Mouse (Mus musculus): ENCODE measurements at regions not wholly inside any gene's neighbourhood (a gene's known extent, or its start where the extent isn't known, plus 50 kb on each side); places are given as distances from the start of the nearest gene placed in this dataset.

DNA sequence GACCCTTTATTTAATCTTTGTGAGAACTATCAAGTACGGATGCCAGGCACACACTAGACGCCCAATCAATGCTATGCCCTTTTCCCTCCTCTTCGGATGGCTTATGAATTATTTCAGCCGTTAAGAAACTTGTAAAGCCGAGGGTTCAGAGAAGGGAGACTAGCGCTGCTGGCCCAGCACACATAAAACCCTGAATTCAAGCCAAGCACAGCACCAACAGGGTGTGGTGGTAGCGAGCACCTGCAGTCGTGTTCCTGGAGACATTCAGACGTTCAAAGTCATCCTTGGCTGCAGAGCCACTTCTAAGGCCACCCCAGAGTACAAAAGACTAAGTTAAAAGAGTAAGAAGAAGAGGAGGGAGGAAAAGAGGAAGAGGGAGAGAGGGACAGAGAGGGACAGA lies 148.5 kb upstream of the Jarid2 start:
- Histone ChIP-seq H3K4me3 (replicated peaks; ENCODE audit: control insufficient read depth, low read depth, low read length) (no peak overlapping the region), H3K27ac (ENCODE audit: control insufficient read depth, insufficient read depth, low read depth, low read length, poor library complexity) (no peak overlapping the region), H3K4me1 (ENCODE audit: control insufficient read depth, insufficient read depth, low read length) (peaks cover 2% of the 10 kb centered on the region; the same call in 1 of the 2 replicates)
- 50% methylated on average over 9 of the region's 9 CpGs for WGBS
- TF ChIP-seq CTCF (IDR thresholded peaks at IDR 0.05; ENCODE audit: control insufficient read depth, insufficient read depth, low read length) = no peak
- TF ChIP-seq POLR2A (IDR thresholded peaks at IDR 0.05; ENCODE audit: borderline replicate concordance, control insufficient read depth, low read depth, low read length) = no peak

DNA sequence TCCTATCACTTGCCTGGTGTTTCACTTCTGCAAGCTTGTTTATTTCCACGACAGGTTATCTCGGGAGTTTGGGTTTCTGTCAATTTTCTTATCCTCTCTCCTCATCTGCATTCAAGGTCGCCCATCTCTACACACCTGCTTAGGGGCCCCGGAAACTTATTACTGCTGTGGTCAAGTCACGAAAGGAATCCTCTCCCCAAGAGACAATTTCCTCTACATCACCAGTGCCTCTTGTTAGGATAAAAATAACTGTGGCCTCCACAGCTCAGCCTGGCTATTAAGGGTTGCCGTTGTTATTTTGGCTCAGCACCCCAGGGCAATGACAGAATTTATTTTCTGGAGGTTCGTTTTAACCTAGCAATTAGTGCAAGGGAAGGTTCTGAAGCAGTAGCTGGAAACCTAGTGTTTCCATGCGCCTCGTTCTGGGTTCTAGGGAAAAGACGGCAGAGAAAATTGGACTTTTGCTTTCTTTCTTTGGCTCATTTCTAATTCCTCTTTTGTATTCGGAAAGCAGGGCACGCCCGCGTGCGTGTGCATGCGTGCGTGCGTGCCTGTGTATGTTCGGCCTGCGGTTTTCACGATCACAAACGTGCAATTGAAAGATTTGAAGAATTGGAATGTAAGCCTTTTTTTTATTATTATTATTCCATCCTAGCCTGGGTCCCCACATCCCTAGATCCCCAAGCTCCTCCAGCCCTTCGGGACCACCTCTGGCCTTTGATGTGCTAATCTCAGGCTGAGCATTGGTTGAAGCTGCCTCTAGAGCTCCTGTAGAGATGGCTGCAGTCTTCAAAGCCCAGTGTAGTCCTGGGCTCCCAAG lies 147.1 kb upstream of the Jarid2 start:
- no peak overlapping the region for H3K27ac ChIP-seq (ENCODE audit: control insufficient read depth, insufficient read depth, low read depth, low read length, poor library complexity)
- TF ChIP-seq POLR2A (IDR thresholded peaks at IDR 0.05; ENCODE audit: borderline replicate concordance, control insufficient read depth, low read depth, low read length) (no peak), CTCF (IDR thresholded peaks at IDR 0.05; ENCODE audit: control insufficient read depth, insufficient read depth, low read length) (no peak)
- H3K4me1 ChIP-seq (ENCODE audit: control insufficient read depth, insufficient read depth, low read length) = peaks cover 2% of the 10 kb centered on the region; the same call in 1 of the 2 replicates
- 31% methylated on average over 23 of the region's 23 CpGs for WGBS
- H3K4me3 ChIP-seq (replicated peaks; ENCODE audit: control insufficient read depth, low read depth, low read length) = no peak overlapping the region

DNA sequence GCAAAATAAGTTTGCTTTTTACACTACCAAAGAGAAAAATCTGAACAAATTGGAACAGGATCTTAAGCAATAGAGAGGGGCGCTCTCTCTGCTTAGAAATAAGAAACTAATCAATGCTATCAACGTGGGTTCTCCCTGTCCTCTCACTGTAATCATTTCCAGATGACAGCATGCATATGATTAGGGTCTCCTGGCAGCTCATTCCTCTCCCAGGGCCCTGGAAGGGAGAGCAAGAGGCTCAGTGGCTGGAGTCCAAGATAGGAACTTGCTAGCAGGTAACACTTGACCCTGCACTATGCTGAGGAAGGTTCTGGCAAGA lies 146.5 kb upstream of the Jarid2 start:
- TF ChIP-seq CTCF (IDR thresholded peaks at IDR 0.05; ENCODE audit: control insufficient read depth, insufficient read depth, low read length) (no peak), POLR2A (IDR thresholded peaks at IDR 0.05; ENCODE audit: borderline replicate concordance, control insufficient read depth, low read depth, low read length) (no peak)
- H3K4me1 ChIP-seq (ENCODE audit: control insufficient read depth, insufficient read depth, low read length) = peaks cover 2% of the 10 kb centered on the region; the same call in 1 of the 2 replicates
- no peak overlapping the region for H3K27ac ChIP-seq (ENCODE audit: control insufficient read depth, insufficient read depth, low read depth, low read length, poor library complexity)
- 35% methylated on average over 2 of the region's 2 CpGs for WGBS
- H3K4me3 ChIP-seq (replicated peaks; ENCODE audit: control insufficient read depth, low read depth, low read length) = no peak overlapping the region

DNA sequence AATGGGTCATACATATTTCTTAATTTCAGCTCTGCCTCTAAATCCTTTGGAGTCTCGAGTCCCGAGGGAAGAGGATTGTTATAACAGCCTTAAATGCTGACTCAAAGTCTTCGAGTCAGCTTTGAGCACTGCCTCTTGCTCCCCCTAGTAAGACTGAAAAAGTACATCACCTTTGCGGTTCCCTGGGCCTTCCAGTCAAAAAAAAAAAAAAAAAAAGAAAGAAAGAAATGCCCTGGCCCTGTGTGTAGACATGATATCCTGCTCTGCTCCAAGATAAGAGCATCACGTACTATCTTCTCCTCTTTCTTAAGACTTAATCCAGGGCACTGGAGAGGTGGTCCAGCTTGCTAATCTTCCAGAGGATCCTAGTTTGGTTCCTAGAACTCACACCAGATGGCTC lies 145.7 kb upstream of the Jarid2 start:
- no peak for TF ChIP-seq POLR2A (IDR thresholded peaks at IDR 0.05; ENCODE audit: borderline replicate concordance, control insufficient read depth, low read depth, low read length)
- Histone ChIP-seq H3K27ac (ENCODE audit: control insufficient read depth, insufficient read depth, low read depth, low read length, poor library complexity) (no peak overlapping the region), H3K4me3 (replicated peaks; ENCODE audit: control insufficient read depth, low read depth, low read length) (no peak overlapping the region), H3K4me1 (ENCODE audit: control insufficient read depth, insufficient read depth, low read length) (peaks cover 2% of the 10 kb centered on the region; the same call in 1 of the 2 replicates)
- 66% methylated on average over 5 of the region's 5 CpGs for WGBS

DNA sequence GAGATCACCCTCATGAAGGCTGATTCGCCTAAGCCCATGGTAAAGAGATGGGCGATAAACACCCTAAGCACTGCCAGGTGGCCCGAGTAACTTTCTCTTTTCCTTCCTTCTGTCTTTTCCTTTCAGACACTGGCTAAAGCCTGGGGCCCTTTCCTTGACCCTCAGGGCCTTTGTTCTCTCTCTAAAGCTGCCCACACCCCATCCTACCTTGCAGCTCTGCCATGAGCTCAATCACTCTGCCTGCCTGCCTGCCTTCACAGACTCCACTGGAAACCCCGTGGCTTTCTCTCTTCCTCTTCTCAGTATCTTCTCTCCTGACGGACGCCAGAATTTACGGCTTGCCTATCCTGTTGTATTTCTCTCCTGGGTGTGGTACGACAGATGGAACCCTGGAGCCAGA lies 145.1 kb upstream of the Jarid2 start:
- H3K4me3 ChIP-seq (replicated peaks; ENCODE audit: control insufficient read depth, low read depth, low read length) = no peak overlapping the region
- H3K4me1 ChIP-seq (ENCODE audit: control insufficient read depth, insufficient read depth, low read length) = peaks cover 2% of the 10 kb centered on the region; the same call in 1 of the 2 replicates
- no peak overlapping the region for H3K27ac ChIP-seq (ENCODE audit: control insufficient read depth, insufficient read depth, low read depth, low read length, poor library complexity)
- WGBS = 24% methylated on average over 8 of the region's 8 CpGs
- no peak for TF ChIP-seq POLR2A (IDR thresholded peaks at IDR 0.05; ENCODE audit: borderline replicate concordance, control insufficient read depth, low read depth, low read length)
- no peak for TF ChIP-seq CTCF (IDR thresholded peaks at IDR 0.05; ENCODE audit: control insufficient read depth, insufficient read depth, low read length)

DNA sequence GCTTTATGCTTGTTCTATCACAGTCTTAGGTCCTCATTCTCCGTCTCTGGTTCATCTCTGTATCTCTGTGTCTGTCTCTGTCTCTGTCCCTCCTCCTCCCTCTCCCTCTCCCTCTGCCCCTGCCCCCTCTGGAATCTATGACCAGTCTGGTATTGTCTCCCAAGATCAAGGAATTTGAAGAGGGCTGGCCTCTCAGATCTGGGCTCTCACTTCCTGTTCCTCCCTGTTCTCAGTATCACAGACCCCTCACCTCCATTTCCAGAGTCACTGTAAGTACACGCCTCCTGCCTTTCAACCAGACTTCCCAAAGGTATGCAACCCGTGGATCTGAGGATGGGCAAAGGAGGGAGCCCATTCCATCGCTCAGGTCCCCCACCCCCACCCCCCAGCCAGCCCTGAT lies 144.7 kb upstream of the Jarid2 start:
- 58% methylated on average over 4 of the region's 4 CpGs for WGBS
- Histone ChIP-seq H3K4me3 (replicated peaks; ENCODE audit: control insufficient read depth, low read depth, low read length) (no peak overlapping the region), H3K27ac (ENCODE audit: control insufficient read depth, insufficient read depth, low read depth, low read length, poor library complexity) (no peak overlapping the region), H3K4me1 (ENCODE audit: control insufficient read depth, insufficient read depth, low read length) (peaks cover 2% of the 10 kb centered on the region; the same call in 1 of the 2 replicates)
- no peak for TF ChIP-seq POLR2A (IDR thresholded peaks at IDR 0.05; ENCODE audit: borderline replicate concordance, control insufficient read depth, low read depth, low read length)
- TF ChIP-seq CTCF (IDR thresholded peaks at IDR 0.05; ENCODE audit: control insufficient read depth, insufficient read depth, low read length) = no peak

DNA sequence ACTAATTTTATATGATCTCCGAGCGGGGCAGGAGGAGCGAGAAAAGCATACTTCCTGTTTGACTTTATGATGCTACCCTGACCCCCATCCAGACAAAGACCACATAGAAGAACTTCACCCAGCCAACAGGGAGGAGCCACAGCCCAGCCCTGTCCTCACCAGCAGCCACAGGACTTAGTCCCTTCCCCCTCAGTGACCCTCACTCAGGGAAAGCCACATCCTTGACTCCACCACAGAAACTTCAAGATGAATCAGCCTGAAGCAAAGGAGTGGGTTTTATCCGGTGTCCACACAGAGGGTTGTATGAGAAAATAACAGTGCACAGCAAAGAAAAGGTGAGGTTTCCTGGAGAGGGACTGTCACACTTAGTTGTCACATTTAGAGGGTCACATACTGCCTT lies 141.4 kb upstream of the Jarid2 start:
- TF ChIP-seq CTCF (IDR thresholded peaks at IDR 0.05; ENCODE audit: control insufficient read depth, insufficient read depth, low read length) (no peak), POLR2A (IDR thresholded peaks at IDR 0.05; ENCODE audit: borderline replicate concordance, control insufficient read depth, low read depth, low read length) (no peak)
- WGBS = 7% methylated on average over 4 of the region's 4 CpGs
- no peak overlapping the region for H3K4me3 ChIP-seq (replicated peaks; ENCODE audit: control insufficient read depth, low read depth, low read length)
- no peaks in the 10 kb centered on the region; the same call in 1 of the 2 replicates for H3K4me1 ChIP-seq (ENCODE audit: control insufficient read depth, insufficient read depth, low read length)
- no peak overlapping the region for H3K27ac ChIP-seq (ENCODE audit: control insufficient read depth, insufficient read depth, low read depth, low read length, poor library complexity)

DNA sequence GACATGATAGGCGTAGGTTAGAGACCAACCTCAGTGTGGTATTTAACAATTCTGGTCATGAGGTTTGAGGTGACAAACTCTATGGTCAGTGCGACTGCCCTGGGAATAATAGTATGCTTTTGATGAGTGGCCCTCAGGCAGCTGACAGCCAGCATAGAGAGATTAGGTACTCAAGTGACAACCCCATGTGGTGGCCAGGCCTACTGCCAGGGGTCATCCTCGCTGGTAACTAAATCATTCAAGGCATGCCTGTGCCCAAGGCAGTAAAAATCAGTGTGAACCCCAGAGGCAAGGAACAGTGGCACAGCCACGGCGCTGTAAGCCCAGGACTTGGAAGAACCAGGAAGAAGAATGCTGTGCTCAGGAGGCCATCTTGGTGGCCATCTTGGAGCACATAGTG lies 134.6 kb upstream of the Jarid2 start:
- H3K27ac ChIP-seq (ENCODE audit: control insufficient read depth, insufficient read depth, low read depth, low read length, poor library complexity) = no peak overlapping the region
- 86% methylated on average over 5 of the region's 5 CpGs for WGBS
- TF ChIP-seq CTCF (IDR thresholded peaks at IDR 0.05; ENCODE audit: control insufficient read depth, insufficient read depth, low read length) (no peak), POLR2A (IDR thresholded peaks at IDR 0.05; ENCODE audit: borderline replicate concordance, control insufficient read depth, low read depth, low read length) (no peak)
- no peaks in the 10 kb centered on the region for H3K4me1 ChIP-seq (ENCODE audit: control insufficient read depth, insufficient read depth, low read length)
- H3K4me3 ChIP-seq (replicated peaks; ENCODE audit: control insufficient read depth, low read depth, low read length) = no peak overlapping the region

DNA sequence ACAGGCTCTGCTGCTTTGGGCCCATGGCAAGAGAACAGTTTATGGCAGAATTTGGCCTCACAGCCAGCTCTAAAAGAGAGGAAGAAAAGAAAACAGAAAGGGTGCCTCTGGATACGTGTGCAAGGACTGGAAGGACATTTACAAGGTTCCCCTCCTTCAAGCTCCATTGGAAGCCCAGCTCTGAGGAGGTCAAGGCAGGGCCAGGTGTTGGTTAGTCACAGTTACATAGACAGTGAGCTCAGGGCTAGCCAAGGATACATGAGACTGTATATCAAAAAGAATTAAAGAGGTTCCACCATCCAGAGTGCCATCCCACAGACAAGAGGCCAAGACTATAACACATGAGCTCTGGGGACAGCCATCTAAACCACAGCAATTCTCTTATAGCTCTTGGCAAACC lies 131.6 kb upstream of the Jarid2 start:
- no peak overlapping the region for H3K4me3 ChIP-seq (replicated peaks; ENCODE audit: control insufficient read depth, low read depth, low read length)
- WGBS = 66% methylated on average over 1 of the region's 1 CpGs
- no peaks in the 10 kb centered on the region for H3K4me1 ChIP-seq (ENCODE audit: control insufficient read depth, insufficient read depth, low read length)
- no peak overlapping the region for H3K27ac ChIP-seq (ENCODE audit: control insufficient read depth, insufficient read depth, low read depth, low read length, poor library complexity)
- TF ChIP-seq POLR2A (IDR thresholded peaks at IDR 0.05; ENCODE audit: borderline replicate concordance, control insufficient read depth, low read depth, low read length) (no peak), CTCF (IDR thresholded peaks at IDR 0.05; ENCODE audit: control insufficient read depth, insufficient read depth, low read length) (no peak)

All from bone marrow, adult 2 months (tissue).